Mouse (Mus musculus) adrenal gland, postnatal 25 days (tissue): ENCODE measurements around the gene Wbp4. TPM values are rescaled to one million over a fixed set of nuclear protein-coding genes. Genes with fewer than 3 reads are reported as not detected.
"Not testable (repeated sequence)": the region's sequence is repeated elsewhere in the genome, so short reads cannot be mapped to it uniquely, and the experiment has no call there.

ENCODE experiments used
- DNase-seq: peaks from one replicate; pipeline ENCODE4 v3.0.0; 2021; ENCODE audit warnings: mixed read lengths
- total RNA-seq: library from RNA; stranded (reverse); gene quantifications from 2 replicates; pipeline ENCODE4 v1.2.3, GENCODE M21; 2021

The Wbp4 gene
- total RNA-seq, 1 experiment from 2014 or later: 45.8 TPM

DNA sequence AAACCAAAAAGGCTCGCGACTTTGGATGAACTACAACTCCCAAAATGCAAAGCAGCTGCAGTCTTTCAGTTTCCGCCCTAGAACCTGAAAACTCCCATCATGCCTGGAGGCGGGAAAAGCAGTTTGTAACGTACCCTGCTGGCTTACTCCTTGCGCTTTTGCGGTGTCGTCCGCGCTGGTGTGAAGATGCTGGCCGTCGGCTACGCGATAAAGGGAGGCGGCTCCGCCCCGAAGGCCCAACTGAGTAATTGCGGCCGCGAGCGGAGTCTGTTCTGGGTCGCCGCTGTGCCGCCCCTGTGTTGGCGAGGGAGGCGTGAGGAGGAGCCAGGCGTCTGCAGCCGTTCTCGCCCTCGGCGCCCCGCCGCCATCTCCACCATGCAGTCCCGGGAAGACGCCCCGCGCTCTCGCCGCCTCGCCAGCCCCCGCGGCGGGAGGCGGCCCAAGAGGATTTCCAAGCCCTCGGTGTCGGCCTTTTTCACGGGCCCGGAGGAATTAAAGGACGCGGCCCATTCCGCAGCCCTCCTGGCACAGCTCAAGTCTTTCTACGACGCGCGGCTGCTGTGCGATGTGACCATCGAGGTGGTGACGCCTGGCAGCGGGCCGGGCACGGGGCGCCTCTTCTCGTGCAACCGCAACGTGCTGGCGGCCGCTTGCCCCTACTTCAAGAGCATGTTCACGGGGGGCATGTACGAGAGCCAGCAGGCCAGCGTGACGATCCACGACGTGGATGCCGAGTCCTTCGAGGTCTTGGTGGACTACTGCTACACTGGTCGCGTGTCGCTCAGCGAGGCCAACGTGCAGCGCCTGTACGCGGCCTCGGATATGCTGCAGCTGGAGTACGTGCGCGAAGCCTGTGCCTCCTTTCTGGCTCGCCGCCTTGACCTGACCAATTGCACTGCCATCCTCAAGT is 29.4 kb downstream of the Wbp4 start, which contains the start of gene Kbtbd6:
Gene Kbtbd6 (plus strand): TSS at position 155 of the 910 bp plus-strand sequence.
- peak; percentile 71 for DNase-seq

DNA sequence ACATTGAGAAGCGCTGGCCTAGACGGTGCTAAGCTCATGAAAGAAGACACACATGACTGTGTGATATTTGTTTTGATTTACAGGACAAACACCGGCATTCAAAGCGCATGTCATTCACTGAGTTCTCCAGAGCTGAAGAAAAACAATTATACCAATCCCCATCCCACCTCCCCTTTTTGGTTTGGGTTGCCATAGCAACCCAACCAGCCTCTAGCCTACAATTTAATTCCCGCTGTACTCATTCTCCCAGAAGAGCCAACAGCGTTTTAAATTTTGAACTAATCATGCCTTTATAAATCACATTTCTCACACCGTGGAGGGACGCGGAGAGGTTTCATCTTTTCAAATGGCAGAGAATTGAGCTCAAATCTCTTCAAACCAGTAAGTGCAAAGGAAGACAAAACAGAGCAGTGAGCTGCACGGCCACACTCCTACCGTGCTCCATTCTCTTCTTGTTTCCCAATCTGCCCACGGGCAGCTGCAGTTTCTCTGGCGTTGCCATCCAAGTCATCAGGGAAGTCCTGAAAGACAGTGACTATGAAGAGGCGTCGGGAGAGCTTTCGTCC is 36.2 kb downstream of the Wbp4 start:
- DNase-seq: no peak

DNA sequence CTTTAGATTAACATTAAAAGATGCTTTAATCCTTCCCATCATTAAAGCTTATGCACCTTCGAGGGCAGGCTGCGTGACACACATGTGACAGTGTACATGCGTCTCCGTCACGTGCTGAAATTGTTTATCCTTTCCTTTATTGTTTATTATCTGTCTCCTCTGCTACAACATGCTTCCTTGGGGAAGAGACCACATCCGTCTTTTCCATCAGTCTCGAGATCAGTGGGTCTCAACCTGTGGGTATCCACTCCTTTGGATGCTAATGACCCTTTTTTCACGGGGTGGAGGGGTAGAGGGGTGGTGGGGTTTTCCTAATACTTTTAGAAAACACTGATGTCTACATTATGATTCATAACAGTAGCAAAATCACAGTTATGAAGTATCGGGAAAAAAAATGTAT is 36.7 kb downstream of the Wbp4 start:
- no peak for DNase-seq

DNA sequence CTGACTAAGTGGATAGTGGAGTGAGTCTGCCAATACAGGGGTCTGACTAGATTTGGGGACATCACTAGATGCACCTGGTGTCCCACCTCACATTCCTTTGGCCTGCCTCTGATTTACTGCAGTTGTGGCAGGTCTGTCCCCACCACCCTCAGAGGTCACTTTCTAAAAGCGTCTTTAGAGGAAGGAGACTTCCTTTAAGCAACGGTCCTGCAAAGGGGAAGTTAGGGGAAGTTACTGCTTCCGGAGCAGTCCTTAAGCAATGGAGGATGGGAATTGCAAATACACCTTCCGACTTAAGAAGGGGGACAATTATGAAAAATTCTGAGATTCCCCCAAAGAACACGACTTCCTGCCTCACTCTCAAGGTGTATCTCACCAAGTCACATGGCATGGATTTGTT is 39.9 kb downstream of the Wbp4 start:
- DNase-seq: no peak

DNA sequence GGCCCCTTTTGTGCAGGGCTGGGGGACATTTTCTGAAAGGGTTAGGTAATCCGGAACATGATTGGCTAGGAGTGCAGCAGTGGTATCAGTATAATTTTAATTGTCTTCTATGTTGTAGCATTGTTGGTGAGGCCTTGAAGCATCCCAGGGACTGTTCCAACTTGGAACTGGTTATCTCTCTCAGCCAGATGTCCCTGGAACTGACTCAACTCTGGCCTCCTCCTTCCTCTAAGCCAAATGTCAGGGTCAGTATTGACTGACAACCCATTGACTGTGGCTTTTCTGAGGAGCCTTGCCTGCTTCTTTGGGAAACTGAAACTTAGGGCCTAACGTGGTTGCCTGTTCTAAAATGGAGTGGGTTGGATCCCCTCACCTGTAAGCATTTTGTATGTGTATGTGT is 40.7 kb downstream of the Wbp4 start:
- no peak for DNase-seq

DNA sequence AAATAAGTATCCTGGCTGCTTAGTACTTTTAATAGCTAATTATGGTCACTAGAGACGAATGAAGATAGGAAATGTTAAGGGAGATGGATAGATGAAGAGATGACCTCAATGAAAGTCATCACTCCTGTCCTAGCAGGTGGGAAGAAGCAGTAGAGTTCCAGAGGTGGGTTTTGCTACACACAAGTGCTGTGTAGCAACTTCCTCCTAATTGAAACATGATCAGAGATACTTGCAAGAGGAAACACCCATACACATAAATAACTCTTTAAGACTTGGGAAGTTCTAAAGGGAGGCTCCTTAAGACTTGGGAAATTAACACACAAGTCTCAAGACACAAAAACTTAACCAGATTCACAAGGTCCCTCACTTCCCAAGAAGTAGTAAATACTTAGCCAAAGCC is 47.3 kb downstream of the Wbp4 start:
- DNase-seq: no peak

DNA sequence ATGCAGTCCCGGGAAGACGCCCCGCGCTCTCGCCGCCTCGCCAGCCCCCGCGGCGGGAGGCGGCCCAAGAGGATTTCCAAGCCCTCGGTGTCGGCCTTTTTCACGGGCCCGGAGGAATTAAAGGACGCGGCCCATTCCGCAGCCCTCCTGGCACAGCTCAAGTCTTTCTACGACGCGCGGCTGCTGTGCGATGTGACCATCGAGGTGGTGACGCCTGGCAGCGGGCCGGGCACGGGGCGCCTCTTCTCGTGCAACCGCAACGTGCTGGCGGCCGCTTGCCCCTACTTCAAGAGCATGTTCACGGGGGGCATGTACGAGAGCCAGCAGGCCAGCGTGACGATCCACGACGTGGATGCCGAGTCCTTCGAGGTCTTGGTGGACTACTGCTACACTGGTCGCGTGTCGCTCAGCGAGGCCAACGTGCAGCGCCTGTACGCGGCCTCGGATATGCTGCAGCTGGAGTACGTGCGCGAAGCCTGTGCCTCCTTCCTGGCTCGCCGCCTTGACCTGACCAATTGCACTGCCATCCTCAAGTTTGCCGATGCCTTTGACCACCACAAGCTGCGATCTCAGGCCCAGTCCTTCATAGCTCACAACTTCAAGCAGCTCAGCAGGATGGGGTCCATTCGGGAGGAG is 54.5 kb downstream of the Wbp4 start:
- not testable (repeated sequence) for DNase-seq

DNA sequence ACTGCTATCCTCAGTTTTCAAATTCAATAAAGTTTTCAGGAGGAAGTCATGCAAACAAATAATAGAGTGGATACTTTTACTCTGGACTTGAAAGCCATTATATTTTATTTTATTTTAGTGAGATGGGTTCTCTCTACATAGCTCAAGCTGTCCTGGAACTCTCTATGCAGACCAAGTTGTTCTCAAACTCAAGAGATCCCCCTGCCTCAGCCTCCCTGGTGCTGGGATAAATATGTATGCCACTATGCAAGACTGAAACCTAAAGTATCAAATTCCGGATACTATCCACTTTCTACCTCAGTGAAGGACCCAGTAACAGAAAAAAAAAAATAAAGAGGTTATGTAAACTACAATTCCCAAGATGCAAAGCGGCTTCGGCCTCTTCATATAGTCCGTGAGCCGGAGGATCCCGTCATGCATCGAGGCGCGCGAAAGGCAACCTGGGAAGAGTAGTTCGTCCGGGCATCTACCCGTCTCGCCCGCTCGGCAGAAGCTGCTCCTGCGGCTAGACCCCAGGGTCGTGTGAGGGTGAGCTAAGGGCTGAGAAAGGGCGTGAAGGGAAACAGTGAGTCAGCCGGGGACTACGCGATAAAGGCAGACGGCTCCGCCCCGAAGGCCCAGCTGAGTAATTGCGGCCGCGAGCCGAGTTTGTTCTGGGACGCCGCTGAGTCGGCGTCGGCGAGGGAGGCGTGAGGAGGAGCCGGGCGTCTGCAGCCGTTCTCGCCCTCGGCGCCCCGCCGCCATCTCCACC is 55.2 kb downstream of the Wbp4 start, which contains the start of gene Kbtbd7:
Gene Kbtbd7 (plus strand): TSS at position 533 of the 751 bp plus-strand sequence.
- DNase-seq: peak; percentile 90

DNA sequence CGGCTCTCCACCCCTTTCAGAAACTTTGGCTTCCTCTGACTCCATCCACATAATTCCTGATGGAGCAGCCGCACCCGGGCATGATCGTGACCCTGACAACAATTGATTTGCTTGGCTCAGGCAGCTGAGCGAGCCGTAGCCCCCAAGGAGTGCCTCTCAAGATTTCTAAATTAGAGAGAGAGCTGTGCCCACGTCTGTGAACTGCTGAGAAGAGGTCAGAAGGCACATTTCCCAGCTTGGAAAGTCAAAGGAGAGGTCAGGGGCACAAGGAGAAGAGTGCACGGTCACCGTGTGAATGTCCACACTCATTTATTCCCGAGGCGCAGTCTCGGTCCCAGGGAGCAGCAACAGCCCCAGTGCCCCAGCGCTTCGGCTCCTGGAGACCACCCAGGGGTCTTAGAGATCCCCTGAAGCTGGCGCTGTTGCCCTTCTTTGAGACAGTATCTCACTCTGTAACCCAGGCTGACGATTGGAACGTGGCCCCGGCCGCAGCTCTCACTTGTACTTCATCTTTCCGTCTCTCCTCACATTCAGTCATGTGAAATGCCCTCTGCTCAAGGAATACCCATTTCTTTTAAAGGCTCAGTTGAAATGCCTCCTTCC is 61.1 kb downstream of the Wbp4 start:
- DNase-seq: no peak

DNA sequence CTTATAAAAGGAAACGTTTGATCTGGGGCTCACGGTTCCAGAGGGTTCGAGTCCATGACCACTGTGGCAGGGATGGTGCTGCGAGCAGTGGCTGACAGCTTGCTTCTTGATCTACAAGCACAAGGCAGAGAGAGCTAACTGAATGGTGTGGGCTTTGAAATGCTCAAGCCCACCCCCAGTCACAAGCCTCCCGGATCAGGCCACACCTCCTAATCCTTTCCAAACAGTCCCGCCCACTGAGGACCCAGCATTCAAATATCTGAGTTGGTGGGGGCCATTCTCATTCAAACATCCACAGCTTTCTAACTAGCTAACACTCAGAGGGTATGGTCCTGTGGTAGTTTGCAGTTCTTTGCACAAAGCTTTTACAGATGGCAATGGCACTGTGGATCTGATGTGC is 68.2 kb downstream of the Wbp4 start:
- DNase-seq: no peak

DNA sequence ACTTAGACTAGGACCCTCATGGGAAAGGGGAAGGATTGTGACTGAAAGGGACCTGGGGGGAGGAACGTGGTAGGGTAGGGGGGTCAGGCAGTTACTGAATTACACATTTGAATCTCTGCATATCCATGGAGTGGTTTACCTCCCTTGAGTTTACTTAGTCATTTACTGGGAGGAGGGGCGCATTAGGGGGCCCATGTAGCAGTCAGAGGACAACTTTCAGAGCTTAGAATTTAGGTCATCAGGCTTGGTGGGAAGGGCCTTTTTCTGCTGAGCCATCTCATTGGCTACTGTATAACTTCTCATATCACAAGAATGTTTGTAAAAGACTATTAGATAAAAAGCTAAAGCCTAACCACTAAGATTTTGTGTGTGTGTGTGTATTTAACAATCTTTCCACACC is 70.7 kb downstream of the Wbp4 start:
- DNase-seq: no peak

Other genes with a start within 250 kb of the Wbp4 start
- gene Zfp957, start 234.2 kb downstream of the Wbp4 start, total RNA-seq: not detected in 2 replicates
- gene Rgcc, start 179.9 kb downstream of the Wbp4 start, total RNA-seq: 92.6 and 100 TPM in 2 replicates
- gene Naa16, start 90.7 kb downstream of the Wbp4 start, total RNA-seq: 23.0 and 30.2 TPM in 2 replicates
- gene Mtrf1, start 83.7 kb downstream of the Wbp4 start, total RNA-seq: 5.6 and 10.0 TPM in 2 replicates
- gene Kbtbd7, start 55.0 kb downstream of the Wbp4 start, total RNA-seq: 10.0 and 10.8 TPM in 2 replicates
- 0.21 and 0.52 TPM in 2 replicates for gene Kbtbd6, start 29.7 kb downstream of the Wbp4 start, total RNA-seq
- gene Elf1, start 326 bp downstream of the Wbp4 start, total RNA-seq: 20.8 and 27.7 TPM in 2 replicates
- gene Sugt1, start 106.2 kb upstream of the Wbp4 start, total RNA-seq: 156 and 173 TPM in 2 replicates
- 0.88 and 0.90 TPM in 2 replicates for gene Cnmd, start 180.7 kb upstream of the Wbp4 start, total RNA-seq